Mouse (Mus musculus) inflammation-experienced regulatory T-cells, adult 6 months (primary cell): Measurements from ENCODE around the gene Gpi1. TPM values are rescaled to one million over a fixed set of nuclear protein-coding genes. Genes with fewer than 3 reads are reported as not detected.
"Not testable (repeated sequence)": the region's sequence is repeated elsewhere in the genome, so short reads cannot be mapped to it uniquely, and the experiment has no call there.

Experiments
- ATAC-seq: one replicate; pipeline ENCODE4 v1.8.0; 2017
- polyA plus RNA-seq, 3 experiments: library from polyadenylated mRNA; unstranded; fragments of 100-300 nt; shearing (Covaris generic); gene quantifications; one replicate each; pipeline ENCODE4 v1.2.1; 2017

The Gpi1 gene
- polyA plus RNA-seq, 3 experiments from 2014 or later: 350 to 461 (median 355) TPM

DNA sequence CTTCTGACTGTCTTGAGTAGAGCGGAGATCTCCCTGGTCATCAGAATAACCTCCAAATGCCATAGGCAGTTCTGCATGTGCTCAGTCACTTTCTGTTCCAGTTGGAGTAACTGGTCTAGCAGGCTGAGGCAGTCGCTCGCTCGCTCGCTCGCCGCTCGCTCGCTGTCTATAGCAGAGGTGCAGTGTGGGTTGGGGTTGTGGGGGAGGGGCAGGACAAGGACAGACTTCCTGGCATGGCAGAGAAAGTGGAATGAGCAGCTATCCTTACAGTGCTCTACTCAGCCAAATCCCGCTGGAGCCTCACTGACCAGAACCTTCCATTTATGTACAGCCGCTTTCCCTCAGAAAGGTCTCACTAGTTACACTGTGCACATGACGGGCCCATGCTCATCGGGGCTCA lies 46.8 kb downstream of the Gpi1 start:
- no peak for ATAC-seq

GRCm38 (mm10) chr7:34176241-34176640 lies 53.9 kb downstream of the Gpi1 start:
- ATAC-seq: not testable (repeated sequence)

DNA sequence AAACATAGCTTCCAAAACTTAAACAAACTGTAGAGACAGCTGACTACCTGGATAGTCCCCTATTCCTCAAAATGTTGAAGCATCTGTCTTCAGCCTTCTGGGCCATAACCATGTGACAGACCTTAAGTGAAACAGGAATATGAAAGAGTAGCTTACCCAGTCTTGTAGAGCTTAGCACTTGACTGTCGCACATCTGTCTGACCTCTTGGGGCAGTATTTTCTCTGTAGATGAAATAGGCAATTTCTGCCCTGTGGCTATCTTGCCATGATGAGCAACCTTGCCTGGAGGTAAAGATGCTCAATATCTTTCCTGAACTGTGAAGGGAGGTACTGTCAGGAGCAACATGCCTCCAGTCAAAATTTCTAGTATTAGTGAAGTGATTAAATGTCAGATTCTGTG lies 57.9 kb downstream of the Gpi1 start:
- no peak for ATAC-seq

DNA sequence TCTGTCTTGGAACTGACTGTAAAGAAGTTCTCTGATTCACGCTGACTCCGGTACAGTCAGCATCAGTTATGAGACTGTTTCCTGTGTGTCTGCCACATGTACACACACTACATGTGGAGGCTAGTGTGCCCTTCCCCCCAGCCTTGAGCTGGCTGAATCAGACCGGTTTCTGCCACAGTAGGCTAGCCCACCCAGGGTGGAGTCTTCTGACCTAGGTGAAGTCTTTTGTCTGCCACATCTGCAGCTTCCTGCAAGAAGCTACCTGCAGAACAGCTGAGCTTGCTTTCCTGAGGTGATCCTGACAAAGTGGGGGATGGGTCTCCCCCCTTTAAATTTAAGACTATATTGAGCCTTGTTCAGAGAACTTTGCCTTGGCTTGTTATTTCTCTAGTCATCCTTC lies 60.7 kb downstream of the Gpi1 start, which contains the start of gene Uba2:
TSS of gene Uba2 (minus strand) at position 146 of the 400 bp plus-strand sequence.
- ATAC-seq: no peak

DNA sequence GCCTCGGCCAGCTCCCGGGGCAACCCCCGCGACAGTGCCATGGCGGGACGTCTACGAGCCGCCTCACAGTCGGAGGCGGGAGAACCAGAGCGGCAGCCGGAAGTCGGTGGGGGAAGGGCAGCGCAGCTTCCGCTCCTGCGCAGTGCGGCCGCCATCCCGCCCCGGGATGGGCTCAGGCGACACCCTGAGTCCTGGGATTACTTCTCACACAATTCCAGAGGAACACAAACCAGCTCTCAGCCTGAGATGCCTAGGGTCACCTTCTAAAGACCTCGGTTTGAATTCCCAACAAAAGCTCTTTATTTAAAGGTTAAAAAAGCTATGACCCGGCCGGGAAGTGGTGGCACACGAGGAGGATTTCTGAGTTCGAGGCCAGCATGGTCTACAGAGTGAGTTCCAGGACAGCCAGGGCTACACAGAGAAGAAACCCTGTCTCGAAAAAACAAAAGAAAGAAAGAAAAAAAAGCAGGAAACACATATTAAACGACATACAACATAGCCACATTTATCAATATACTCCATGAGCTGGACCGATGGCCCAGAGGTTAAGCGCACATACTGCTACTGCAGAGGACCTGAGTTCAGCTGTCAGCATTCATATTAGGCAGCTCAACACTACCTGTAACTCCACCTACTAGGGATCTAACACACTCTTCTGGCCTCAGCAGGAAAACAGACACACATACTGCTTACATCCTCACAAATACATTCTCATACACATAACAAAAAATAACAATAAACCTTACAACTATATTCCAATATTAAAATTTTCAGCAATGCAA lies 61.5 kb downstream of the Gpi1 start:
- ATAC-seq: peak; percentile 97

DNA sequence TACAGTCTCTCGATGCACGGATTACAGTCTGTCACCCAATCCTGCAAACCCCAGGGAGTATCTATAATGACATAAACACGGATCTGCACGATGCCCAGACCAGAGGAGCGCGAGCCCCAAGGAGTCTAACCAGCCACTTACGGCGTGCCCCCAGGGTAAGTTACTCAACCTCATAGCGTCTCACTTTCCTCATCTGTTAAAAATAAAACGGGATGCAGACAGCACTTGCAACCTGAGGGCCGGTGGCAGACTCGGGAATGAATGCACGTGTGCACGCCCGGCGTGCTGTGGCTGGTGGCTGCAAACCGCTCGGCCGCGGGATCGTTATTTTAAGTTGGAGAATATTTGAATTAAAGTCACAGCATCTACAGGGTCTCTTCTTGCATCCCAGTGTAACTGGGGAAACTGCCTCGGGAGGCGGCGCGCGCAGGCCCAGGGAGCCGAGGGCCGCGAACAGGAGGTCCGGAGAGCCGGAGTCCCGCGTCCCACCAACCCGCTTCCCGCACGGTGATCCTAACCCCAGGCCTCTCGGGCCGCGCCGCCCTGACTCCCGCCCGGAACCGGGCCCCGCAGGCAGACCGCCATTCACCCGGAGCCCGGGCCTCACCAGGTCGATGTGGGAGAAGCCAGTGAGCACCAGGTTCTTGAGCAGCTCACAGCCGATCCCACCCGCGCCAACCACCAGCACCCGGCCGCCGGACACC lies 62.2 kb downstream of the Gpi1 start:
- peak; percentile 47 for ATAC-seq

GRCm38 (mm10) chr7:34166850-34167249 lies 63.3 kb downstream of the Gpi1 start:
- no peak for ATAC-seq

DNA sequence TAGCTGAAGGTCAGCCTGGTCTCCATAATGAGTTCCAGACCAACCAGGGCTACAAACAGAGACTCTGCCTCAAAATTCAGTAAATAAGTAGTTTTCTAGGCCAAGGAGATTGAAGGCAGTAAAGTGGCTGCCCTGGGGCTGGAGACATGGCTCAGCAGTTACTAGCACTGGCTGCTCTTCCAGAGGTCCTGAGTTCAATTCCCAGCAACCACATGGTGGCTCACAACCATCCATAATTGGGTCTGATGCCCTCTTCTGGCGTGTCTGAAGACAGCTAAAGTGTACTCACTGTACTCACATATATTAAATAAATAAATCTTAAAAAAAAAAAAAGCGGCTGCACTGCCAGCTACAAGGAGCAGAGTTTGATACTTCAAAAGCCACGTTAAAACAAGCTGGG lies 64.1 kb downstream of the Gpi1 start:
- no peak for ATAC-seq

- no peak for ATAC-seq
These were observed 65.5 kb downstream of the Gpi1 start for GRCm38 (mm10) chr7:34164671-34165070.

DNA sequence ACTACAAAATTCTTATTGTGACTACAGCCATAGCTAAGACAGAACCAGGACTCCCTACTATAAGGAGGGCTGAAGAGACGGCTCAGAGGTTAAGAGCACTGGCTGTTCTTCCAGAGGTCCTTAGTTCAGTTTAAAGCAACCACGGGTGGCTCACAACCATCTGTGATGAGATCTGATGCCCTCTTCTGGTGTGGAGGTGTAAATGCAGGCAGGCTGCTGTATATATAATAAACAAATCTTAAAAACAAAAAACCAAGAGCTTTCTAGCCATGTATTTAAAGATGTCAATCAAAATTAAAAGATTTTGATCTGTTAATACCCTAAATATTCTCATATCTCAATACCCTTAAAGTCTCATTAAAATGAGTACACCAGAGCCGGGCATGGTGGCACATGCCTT lies 71.0 kb downstream of the Gpi1 start:
- no peak for ATAC-seq

DNA sequence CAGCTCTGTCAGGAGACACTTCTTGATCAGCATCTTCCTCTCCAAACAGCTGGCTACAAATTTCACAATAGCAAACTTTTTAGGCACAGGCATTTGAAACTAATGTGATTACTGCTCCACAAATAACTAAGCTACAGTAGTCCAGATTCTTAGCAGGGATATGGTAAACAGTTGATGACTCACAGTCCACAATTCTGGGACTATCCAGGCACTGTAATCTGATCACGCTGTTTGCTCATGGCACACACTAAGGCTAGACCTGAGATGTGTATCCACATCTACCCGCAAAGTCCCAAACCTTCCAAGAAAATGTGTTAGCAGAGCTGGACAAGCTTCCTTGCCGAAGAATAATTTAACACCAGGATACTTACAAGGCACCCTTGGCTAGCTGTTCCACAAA lies 72.1 kb downstream of the Gpi1 start:
- no peak for ATAC-seq

Other genes starting within 250 kb of the Gpi1 start
- not detected for gene Scgb2b27, start 216.4 kb downstream of the Gpi1 start, polyA plus RNA-seq
- gene Scgb1b27, start 208.9 kb downstream of the Gpi1 start, polyA plus RNA-seq: not detected
- not detected for gene Scgb1b30, start 134.9 kb downstream of the Gpi1 start, polyA plus RNA-seq
- not detected for gene Wtip, start 97.1 kb downstream of the Gpi1 start, polyA plus RNA-seq
- gene Uba2, start 60.7 kb downstream of the Gpi1 start, polyA plus RNA-seq: 10 to 100 TPM; 74.4 to 98.1 (median 87.7) TPM
- gene Pdcd2l, start 33.7 kb downstream of the Gpi1 start, polyA plus RNA-seq: 10 to 100 TPM; 26.1 to 31.0 (median 28.5) TPM
- gene Gm6096, start 20.7 kb upstream of the Gpi1 start, polyA plus RNA-seq: not detected
- gene 4931406P16Rik, start 83.2 kb upstream of the Gpi1 start, polyA plus RNA-seq: 10 to 100 TPM; 25.3 to 31.5 (median 30.0) TPM
- gene Lsm14a, start 163.0 kb upstream of the Gpi1 start, polyA plus RNA-seq: 10 to 100 TPM; 40.0 to 47.5 (median 41.5) TPM